Mouse (Mus musculus) hindbrain, embryonic 10.5 days (tissue): ENCODE results near the gene Lck. TPM values are rescaled to one million over a fixed set of nuclear protein-coding genes. Genes with fewer than 3 reads are reported as not detected.

Experiments
- polyA plus RNA-seq: library from polyadenylated mRNA; unstranded; fragments of >200 nt; fragmentation: Nextera tagmentation; extraction: Ambion mirVana; gene quantifications from 2 replicates; pipeline ENCODE4 v1.2.1, GENCODE M21; 2016

Gene Lck
- polyA plus RNA-seq, 1 experiment from 2014 or later: 6.5 TPM

Other genes with a start within 250 kb of the Lck start
- gene Rbbp4, start 238.3 kb downstream of the Lck start, polyA plus RNA-seq: 470 and 520 TPM in 2 replicates
- 45.4 and 54.7 TPM in 2 replicates for gene Zbtb8os, start 237.9 kb downstream of the Lck start, polyA plus RNA-seq
- 7.7 and 11.8 TPM in 2 replicates for gene Zbtb8a, start 195.5 kb downstream of the Lck start, polyA plus RNA-seq
- 1.8 and 2.1 TPM in 2 replicates for gene Zbtb8b, start 132.8 kb downstream of the Lck start, polyA plus RNA-seq
- 22.2 and 24.8 TPM in 2 replicates for gene Bsdc1, start 112.1 kb downstream of the Lck start, polyA plus RNA-seq
- gene Tssk3, start 82.6 kb downstream of the Lck start, polyA plus RNA-seq: not detected in 2 replicates
- gene Fam229a, start 82.5 kb downstream of the Lck start, polyA plus RNA-seq: 0.41 TPM in 1 of 2 replicates, not detected in the other
- 1,645 and 2,027 TPM in 2 replicates for gene Marcksl1, start 60.1 kb downstream of the Lck start, polyA plus RNA-seq
- gene Hdac1, start 30.9 kb downstream of the Lck start, polyA plus RNA-seq: 241 and 286 TPM in 2 replicates
- 0.46 and 1.0 TPM in 2 replicates for gene Fam167b, start 4.9 kb upstream of the Lck start, polyA plus RNA-seq
- 268 and 293 TPM in 2 replicates for gene Eif3i, start 27.0 kb upstream of the Lck start, polyA plus RNA-seq
- gene Tmem234, start 27.0 kb upstream of the Lck start, polyA plus RNA-seq: 226 and 229 TPM in 2 replicates
- gene Dcdc2b, start 40.6 kb upstream of the Lck start, polyA plus RNA-seq: 0.90 and 1.3 TPM in 2 replicates
- 27.7 and 29.1 TPM in 2 replicates for gene Iqcc, start 45.5 kb upstream of the Lck start, polyA plus RNA-seq
- gene Ccdc28b, start 50.3 kb upstream of the Lck start, polyA plus RNA-seq: 53.2 and 75.0 TPM in 2 replicates
- gene Txlna, start 67.4 kb upstream of the Lck start, polyA plus RNA-seq: 90.1 and 108 TPM in 2 replicates
- gene Kpna6, start 99.1 kb upstream of the Lck start, polyA plus RNA-seq: 14.5 and 16.4 TPM in 2 replicates
- 15.2 and 24.1 TPM in 2 replicates for gene Tmem39b, start 123.2 kb upstream of the Lck start, polyA plus RNA-seq
- 160 and 168 TPM in 2 replicates for gene Khdrbs1, start 168.7 kb upstream of the Lck start, polyA plus RNA-seq
- gene Ptp4a2, start 237.6 kb upstream of the Lck start, polyA plus RNA-seq: 230 and 278 TPM in 2 replicates